Mouse (Mus musculus) adrenal gland (tissue): ENCODE measurements around the gene Taz.

Source experiments
- microRNA-seq, 2 experiments: library from miRNA; unstranded; fragments of <30 nt; microRNA quantifications; one replicate each; pipeline ENCODE4; 2019

Taz gene

Small RNA genes within 50 kb of the gene (microRNA-seq; reads per million reads assigned to microRNA genes)
- gene Mir7091: 0.11 to 0.12 reads per million in 2 experiments
- 0 to 0.12 reads per million in 2 experiments for gene Mir7092
